In genomic region chr5:66718413-66718812, GRCm38 (mm10) we compare ENCODE assay signal across 29 mouse cellular contexts. TPM values are rescaled to one million over a fixed set of nuclear protein-coding genes. Genes with fewer than 3 reads are reported as not detected.
"Had no signal": no experiment of that assay in that cellular context is flagged by ENCODE, and none has a peak within 500 bp of the region (broad histone marks: within the 10 kb centered on the region; RNA-seq: fewer than 3 reads in every experiment).

No protein-coding gene starts in this region.

- H3K27ac ChIP-seq: gastrocnemius, adult 2 months; hindbrain, embryonic 10.5 days; hindbrain, embryonic 12.5 days; hindbrain, embryonic 14.5 days; intestine, embryonic 15.5 days; layer of hippocampus, adult 2 months; limb, embryonic 13.5 days; limb, embryonic 15.5 days; liver, embryonic 12.5 days; liver, embryonic 14.5 days had no signal

- ATAC-seq: hindbrain, embryonic 16.5 days; inflammation-experienced regulatory T-cells, adult 6 months; intestine, embryonic 15.5 days; intestine, postnatal 0 days; liver, embryonic 12.5 days had no signal

- DNase-seq: gastrocnemius, adult 2 months; gastrocnemius, postnatal 10 days; gastrocnemius, postnatal 25 days; heart, adult 18-20 months; heart, postnatal 10 days; heart, postnatal 4 days; kidney, adult 18-20 months; kidney, adult 8-10 months; kidney, postnatal 10 days; kidney, postnatal 25 days; kidney, postnatal 4 days; layer of hippocampus, adult 9-11 months; layer of hippocampus, postnatal 36 days; left cerebral cortex, postnatal 4 days had no signal

- H3K9me3 ChIP-seq: hindbrain, embryonic 10.5 days; hindbrain, embryonic 12.5 days; intestine, embryonic 15.5 days; limb, embryonic 13.5 days; limb, embryonic 15.5 days; liver, embryonic 12.5 days had no signal

- H3K36me3 ChIP-seq: heart, embryonic 12.5 days; hindbrain, embryonic 10.5 days; hindbrain, embryonic 12.5 days; intestine, embryonic 15.5 days; limb, embryonic 13.5 days; limb, embryonic 15.5 days; liver, embryonic 12.5 days had no signal

- H3K4me3 ChIP-seq: gastrocnemius, adult 2 months; heart, embryonic 12.5 days; hindbrain, embryonic 10.5 days; hindbrain, embryonic 12.5 days; intestine, embryonic 15.5 days; layer of hippocampus, adult 2 months; limb, embryonic 13.5 days; limb, embryonic 15.5 days; liver, embryonic 12.5 days had no signal

- H3K4me1 ChIP-seq: intestine, embryonic 15.5 days; liver, embryonic 12.5 days had no signal

- H3K9ac ChIP-seq: heart, embryonic 12.5 days; hindbrain, embryonic 12.5 days; hindbrain, embryonic 14.5 days; intestine, embryonic 15.5 days; limb, embryonic 13.5 days; limb, embryonic 15.5 days; liver, embryonic 12.5 days; liver, embryonic 14.5 days had no signal

- H3K27me3 ChIP-seq: intestine, embryonic 15.5 days; limb, embryonic 15.5 days had no signal

- H3K4me2 ChIP-seq: heart, embryonic 12.5 days; hindbrain, embryonic 12.5 days; hindbrain, embryonic 14.5 days; intestine, embryonic 15.5 days; limb, embryonic 13.5 days; limb, embryonic 15.5 days; liver, embryonic 12.5 days had no signal

RNA-seq across cellular contexts. Expression of gene Limch1, which starts 27.2 kb away (rescaled TPM):
- total RNA-seq: granulocyte monocyte progenitor cell, adult 5-6 weeks had no signal

RNA-seq across cellular contexts. Expression of gene Uchl1, which starts 42.5 kb away (rescaled TPM):
- polyA plus RNA-seq: liver, adult 2 months had no signal
